ENCODE assay signal across 11 mouse cellular contexts in genomic region chr9:62253736-62254443, GRCm38 (mm10). TPM values are rescaled to one million over a fixed set of nuclear protein-coding genes. Genes with fewer than 3 reads are reported as not detected.
A peak's percentile ranks its signal among the peaks of the same experiment; 100 is the strongest.
DNase-seq lines count a peak whose midpoint lies in the region; ATAC-seq and TF ChIP-seq lines count a peak whose summit lies in the region.
"Had no signal": no experiment of that assay in that cellular context is flagged by ENCODE, and none has a peak within 500 bp of the region (broad histone marks: within the 10 kb centered on the region; RNA-seq: fewer than 3 reads in every experiment).

No protein-coding gene starts in this region.

- intact Hi-C loops in left cerebral cortex, postnatal 36 days (cut with DNase I): loop anchor here (2.0 kb wide), 1 partner anchor 39 kb away; no protein-coding TSS in a partner anchor

- no peak overlapping the region for H3K4me3 ChIP-seq in lung, adult 2 months (replicated peaks; ENCODE audit: extremely low read depth, low read depth, low read length)
- H3K4me3 ChIP-seq: midbrain, embryonic 10.5 days had no signal

- no peak for ATAC-seq in CD4-positive, CD25-positive, alpha-beta regulatory T cell, adult 4 months

- peak; percentile 69 for DNase-seq in CD4-positive, CD25-positive, alpha-beta regulatory T cell, adult 2 months (ENCODE audit: low read depth, low spot score)
- no peak for DNase-seq in lung, adult 2 months
- DNase-seq in lung, postnatal 14 days: no peak
- DNase-seq in c-Kit-positive CD71-negative TER-119-negative erythroid progenitor cells, embryonic 14.5 days (ENCODE audit: low read depth): peak; percentile 62
- peak; percentile 56 for DNase-seq in retina, postnatal 1 day
- no peak for DNase-seq in urinary bladder, postnatal 10 days (ENCODE audit: low spot score)
- DNase-seq in left cerebral cortex, postnatal 36 days (ENCODE audit: low spot score in 2 of 2): no peak
- DNase-seq: right cerebral cortex, adult 18-20 months had no signal

- peak; percentile 12; the same call in 1 of the 2 replicates for TF ChIP-seq CTCF in lung, adult 2 months (IDR thresholded peaks at IDR 0.05; ENCODE audit: insufficient read depth, low read length)

- TF ChIP-seq POLR2A in lung, adult 2 months (IDR thresholded peaks at IDR 0.05; ENCODE audit: borderline replicate concordance, extremely low read depth, low read depth, low read length): no peak

- peaks cover 4% of the 10 kb centered on the region; the same call in 1 of the 2 replicates for H3K4me1 ChIP-seq in lung, adult 2 months (ENCODE audit: control insufficient read depth, insufficient read depth, low read length)

- WGBS in lung, adult 2 months: 17% methylated on average over 3 of the region's 3 CpGs

RNA-seq across cellular contexts. Expression of gene Spesp1, which starts 28.1 kb away (rescaled TPM):
- polyA plus RNA-seq in CD4-positive, CD25-positive, alpha-beta regulatory T cell, adult 4 months (2017; shearing (Covaris generic)): not detected
- polyA plus RNA-seq in lung, adult 2 months (2012; rRNA removed): not detected in 2 replicates
- total RNA-seq in left cerebral cortex, postnatal 36 days (2021): under 1 TPM in 1 of 2 experiments, not detected in 1; 0.16 TPM
- polyA plus RNA-seq: heart, embryonic 11.5 days; midbrain, embryonic 10.5 days had no signal

Comparison
In these comparisons a context has a peak if more than half of its experiments do, and no peak if none do; other contexts are left out.
1. DNase-seq: peak in CD4-positive, CD25-positive, alpha-beta regulatory T cell, adult 2 months (single experiment), c-Kit-positive CD71-negative TER-119-negative erythroid progenitor cells, embryonic 14.5 days (single experiment) and retina, postnatal 1 day (single experiment); none in lung, adult 2 months (single experiment), lung, postnatal 14 days (single experiment), urinary bladder, postnatal 10 days (single experiment) and left cerebral cortex, postnatal 36 days (0 of 2).